Mouse (Mus musculus): ENCODE data around the gene Irf2. TPM values are rescaled to one million over a fixed set of nuclear protein-coding genes. Genes with fewer than 3 reads are reported as not detected.

Gene Irf2
- polyA plus RNA-seq (2017; shearing (Covaris generic)), result 100 to 1,000 TPM; 143 to 163 TPM

DNA sequence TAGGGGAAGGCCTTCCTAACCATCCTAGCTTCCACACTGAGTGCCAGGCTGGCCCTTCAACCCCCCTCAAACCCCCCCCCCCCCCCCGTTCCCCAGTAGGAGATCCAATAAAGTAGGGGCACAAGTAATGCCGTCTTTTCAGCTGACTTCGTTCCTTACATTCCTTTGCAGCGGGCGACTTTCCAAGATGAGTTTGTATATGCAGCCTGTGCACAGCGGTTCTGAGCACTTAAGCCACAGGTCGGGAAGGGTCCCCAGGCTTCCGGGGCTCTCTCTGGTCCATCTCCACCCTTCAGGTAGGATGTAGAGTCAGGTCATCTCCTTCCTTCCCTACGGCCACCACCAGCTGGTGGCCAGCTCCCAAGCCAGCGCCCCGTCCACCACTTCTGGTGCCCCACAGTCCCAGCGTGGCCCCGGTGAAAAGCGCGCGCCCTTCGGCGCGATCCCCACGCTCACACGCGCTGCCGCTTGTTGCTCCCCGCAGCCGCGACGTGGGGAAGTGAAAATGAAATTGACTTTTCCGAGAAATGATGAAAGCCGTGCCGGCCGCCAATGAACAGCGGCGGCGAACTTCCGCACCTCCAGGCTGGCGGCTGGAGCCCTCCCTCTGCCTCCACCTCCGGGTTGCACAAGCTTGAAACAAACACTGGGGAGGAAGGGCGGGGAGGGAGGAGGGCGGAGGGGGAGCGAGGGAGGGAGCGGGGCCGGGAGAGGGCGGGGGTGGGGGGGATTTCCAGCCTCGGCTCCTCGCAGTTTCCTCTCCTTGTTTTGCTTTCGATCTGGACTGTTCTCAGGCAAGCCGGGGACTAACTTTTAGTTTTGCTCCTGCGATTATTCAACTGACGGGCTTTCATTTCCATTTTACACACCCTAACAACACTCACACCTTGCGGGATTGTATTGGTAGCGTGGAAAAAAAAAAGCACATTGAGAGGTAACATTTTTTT lies at the start of gene Irf2:
Gene Irf2 (plus strand): TSS at position 730 of the 947 bp plus-strand sequence.

Other genes with a start within 250 kb of the Irf2 start
- gene Cenpu, start 187.7 kb upstream of the Irf2 start, polyA plus RNA-seq (2017; shearing (Covaris generic)), result 1 to 10 TPM; 5.1 to 7.6 TPM
- 10 to 100 TPM; 24.3 to 30.7 TPM for gene Primpol, start 122.5 kb upstream of the Irf2 start, polyA plus RNA-seq (2017; shearing (Covaris generic))
- 10 to 100 TPM; 24.3 to 64.8 TPM for gene Casp3, start 122.4 kb upstream of the Irf2 start, polyA plus RNA-seq (2017; shearing (Covaris generic))
- 1 to 10 TPM in 1 of 2 experiments, under 1 TPM in 1; 0.98 to 3.3 TPM for gene Enpp6, start 247.2 kb downstream of the Irf2 start, polyA plus RNA-seq (2017; shearing (Covaris generic))